Mouse (Mus musculus) Patski (cell line): ENCODE measurements around the gene Prdm16. TPM values are rescaled to one million over a fixed set of nuclear protein-coding genes. Genes with fewer than 3 reads are reported as not detected.

ENCODE experiments used
- ATAC-seq: fragments of 100-300 bp; one replicate; pipeline ENCODE4 v1.8.0; 2021
- CTCF ChIA-PET: fragments of 350-600 bp; sonication (Branson Sonifier 250); formaldehyde crosslinking; loops from one replicate; lab custom pipeline; 2022; ENCODE audit warnings: inconsistent platforms; lab: Charles Lee
- POLR2A ChIA-PET: fragments of 350-600 bp; sonication (Branson Sonifier 250); formaldehyde crosslinking; loops from one replicate; lab custom pipeline; 2022; ENCODE audit warnings: antibody characterized with exemption, inconsistent platforms; lab: Charles Lee
- DNase-seq: peaks from one replicate; pipeline ENCODE4 v3.0.0-alpha.2; 2011; ENCODE audit warnings: low read depth, low spot score
- H3K27me3 ChIP-seq: fragments of 371-371 bp; one replicate; pipeline ENCODE4 v1.5.1; 2021
- CTCF ChIP-seq: fragments of 100-300 bp; IDR thresholded peaks from one replicate; pipeline ENCODE4 v1.5.1; 2021
- in situ Hi-C: fragments of 300-500 bp; cut with MboI; formaldehyde crosslinking; loops from 3 replicates; pipeline ENCODE4 v1.11.1; 2018; ENCODE audit warnings: low pct_unique_long_range_greater_than_20kb, mixed read lengths
- polyA plus RNA-seq: library from polyadenylated mRNA; unstranded; gene quantifications from one replicate; pipeline ENCODE4 v1.2.3, GENCODE M21; 2021

The Prdm16 gene
- polyA plus RNA-seq, result not detected

DNA sequence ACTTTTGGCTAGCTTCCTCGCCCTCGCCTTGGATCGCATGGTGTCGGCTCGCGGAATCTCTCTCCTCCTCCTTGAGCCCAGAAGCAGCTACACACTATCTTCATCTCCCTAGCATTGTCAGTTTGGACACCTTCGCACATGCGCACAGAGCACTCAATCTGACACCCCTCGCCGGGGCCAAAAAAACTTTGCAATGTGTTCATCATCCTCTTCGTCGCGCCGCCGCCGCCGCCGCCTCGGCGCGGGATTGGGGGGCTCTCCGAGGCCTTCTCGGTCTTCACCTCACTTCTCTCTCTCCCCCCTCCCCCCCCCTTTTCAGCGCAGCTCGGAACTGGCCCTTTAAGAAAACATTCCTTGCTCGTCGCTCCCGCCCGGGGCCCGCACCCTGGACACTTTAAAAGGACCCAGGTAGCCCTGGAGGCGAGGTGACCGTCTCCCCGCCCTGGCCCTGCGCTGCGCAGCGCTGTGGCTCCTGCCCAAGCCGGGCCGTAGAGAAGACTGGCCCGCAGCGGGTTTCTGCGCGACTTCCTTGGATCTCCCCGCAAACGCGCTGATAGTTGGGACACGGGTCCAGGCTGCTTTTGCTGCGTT is at the start of gene Prdm16:
TSS of gene Prdm16 (minus strand) at position 153 of the 591 bp plus-strand sequence.
- in situ Hi-C loops, result no loop called here
- CTCF ChIA-PET, result no interaction called here
- no peak for DNase-seq

GRCm38 (mm10) chr4:154683068-154683752 is 46.5 kb upstream of the Prdm16 start:
- ChIA-PET CTCF (no interaction called here), POLR2A (no interaction called here)
- TF ChIP-seq CTCF, result no peak
- ATAC-seq (no peak), DNase-seq (no peak)
- in situ Hi-C loops, result no loop called here
- H3K27me3 ChIP-seq, result peaks cover 5% of the 10 kb centered on the region

More for the DNA sequence above, at the start of gene Prdm16:
- no peak for ATAC-seq
- POLR2A ChIA-PET, result no interaction called here
- H3K27me3 ChIP-seq, result peaks cover 44% of the 10 kb centered on the region
- no peak for TF ChIP-seq CTCF

DNA sequence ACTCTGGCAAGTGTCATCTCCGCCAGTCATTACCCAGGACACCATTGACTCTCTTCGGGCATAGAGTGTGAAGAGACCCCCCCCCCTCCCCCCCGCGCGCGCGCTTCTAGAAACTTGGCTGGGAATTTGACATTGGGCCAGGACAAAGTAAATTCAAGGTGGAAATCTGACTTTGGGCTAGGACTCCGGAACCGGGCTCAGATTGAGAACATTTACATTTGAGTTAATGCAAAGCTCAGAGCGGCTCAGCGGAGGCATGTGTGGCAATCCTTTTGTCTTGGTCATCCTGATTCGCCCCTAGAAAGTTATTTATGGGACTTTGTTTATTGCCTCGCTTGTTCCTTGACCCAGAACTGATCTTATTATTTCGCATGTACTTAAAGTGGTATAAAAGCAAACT is 45.6 kb upstream of the Prdm16 start:
- CTCF ChIA-PET, result no interaction called here
- in situ Hi-C loops, result no loop called here
- H3K27me3 ChIP-seq, result peaks cover 5% of the 10 kb centered on the region
- no peak for DNase-seq
- no peak for ATAC-seq
- TF ChIP-seq CTCF, result no peak
- POLR2A ChIA-PET, result no interaction called here

- in situ Hi-C loops, result loop anchor here (10.0 kb wide), 1 partner anchor 361 kb away; no protein-coding TSS in a partner anchor
Measured at GRCm38 (mm10) chr4:154675441-154676000, 38.8 kb upstream of the Prdm16 start.

DNA sequence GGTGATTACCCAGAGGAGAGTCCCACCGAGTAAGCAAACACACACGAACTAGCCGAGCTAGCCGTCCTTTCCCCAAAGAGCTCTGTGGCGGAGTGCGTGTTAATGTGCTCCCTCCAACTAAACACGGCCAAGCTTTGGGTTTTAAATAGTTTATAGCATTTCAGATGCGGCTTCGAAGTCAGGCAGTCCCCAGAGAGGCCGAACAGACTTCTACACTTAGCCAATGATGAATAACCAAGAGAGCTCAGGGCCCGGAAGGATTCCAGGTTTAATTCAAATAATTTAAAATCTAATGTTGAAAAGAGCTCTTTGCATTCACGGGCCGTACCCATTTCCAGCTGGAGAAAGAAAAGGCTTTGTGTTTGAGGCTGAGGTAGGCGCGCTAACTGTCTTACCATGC is 38.3 kb upstream of the Prdm16 start:
- ChIA-PET POLR2A (no interaction called here), CTCF (no interaction called here)
- in situ Hi-C loops, result loop anchor here (10.0 kb wide), 1 partner anchor 360 kb away; no protein-coding TSS in a partner anchor
- H3K27me3 ChIP-seq, result peaks cover 25% of the 10 kb centered on the region
- ATAC-seq (no peak), DNase-seq (no peak)
- TF ChIP-seq CTCF, result no peak

More at GRCm38 (mm10) chr4:154675441-154676000, 38.8 kb upstream of the Prdm16 start:
- peaks cover 25% of the 10 kb centered on the region for H3K27me3 ChIP-seq
- POLR2A ChIA-PET, result no interaction called here
- ATAC-seq (no peak), DNase-seq (no peak)
- no peak for TF ChIP-seq CTCF
- CTCF ChIA-PET, result interaction anchor here (0.8 kb wide), 1 partner anchor 93 kb away, joined by 3 read pairs; no protein-coding TSS in a partner anchor

DNA sequence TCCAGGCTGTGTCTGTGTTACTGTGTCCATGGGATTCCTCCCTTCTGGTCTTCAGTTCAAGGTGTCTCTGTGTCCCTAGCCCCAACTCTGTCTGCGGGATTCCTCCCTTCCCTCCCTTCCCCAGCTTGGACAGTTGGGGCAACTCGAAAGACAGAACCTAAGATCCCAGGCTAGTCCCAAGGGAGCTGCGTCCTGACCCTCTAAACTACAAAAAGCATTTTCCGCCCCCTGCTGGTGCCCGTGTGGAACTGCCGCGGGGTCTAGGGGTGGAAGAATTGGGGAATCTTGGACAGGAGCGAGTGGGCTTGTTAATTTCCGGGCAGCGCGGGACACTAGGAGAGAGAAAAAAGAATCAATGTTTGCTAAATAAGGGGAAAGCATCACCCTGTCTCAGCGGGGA is 37.9 kb upstream of the Prdm16 start:
- DNase-seq, result no peak
- ChIA-PET CTCF (no interaction called here), POLR2A (no interaction called here)
- peaks cover 25% of the 10 kb centered on the region for H3K27me3 ChIP-seq
- peak; percentile 80 for TF ChIP-seq CTCF
- in situ Hi-C loops, result loop anchor here (10.0 kb wide), 1 partner anchor 360 kb away; no protein-coding TSS in a partner anchor
- no peak for ATAC-seq

GRCm38 (mm10) chr4:154673986-154674385 is 37.3 kb upstream of the Prdm16 start:
- ChIA-PET CTCF (no interaction called here), POLR2A (no interaction called here)
- in situ Hi-C loops, result loop anchor here (10.0 kb wide), 1 partner anchor 359 kb away; no protein-coding TSS in a partner anchor
- peaks cover 25% of the 10 kb centered on the region for H3K27me3 ChIP-seq
- DNase-seq, result no peak
- ATAC-seq, result no peak
- TF ChIP-seq CTCF, result no peak

- DNase-seq, result no peak
- H3K27me3 ChIP-seq, result peaks cover 25% of the 10 kb centered on the region
- in situ Hi-C loops, result loop anchor here (10.0 kb wide), 1 partner anchor 357 kb away; no protein-coding TSS in a partner anchor
- no peak for TF ChIP-seq CTCF
- no peak for ATAC-seq
- CTCF ChIA-PET, result no interaction called here
- POLR2A ChIA-PET, result no interaction called here
Measured at GRCm38 (mm10) chr4:154672027-154672426, 35.4 kb upstream of the Prdm16 start.

DNA sequence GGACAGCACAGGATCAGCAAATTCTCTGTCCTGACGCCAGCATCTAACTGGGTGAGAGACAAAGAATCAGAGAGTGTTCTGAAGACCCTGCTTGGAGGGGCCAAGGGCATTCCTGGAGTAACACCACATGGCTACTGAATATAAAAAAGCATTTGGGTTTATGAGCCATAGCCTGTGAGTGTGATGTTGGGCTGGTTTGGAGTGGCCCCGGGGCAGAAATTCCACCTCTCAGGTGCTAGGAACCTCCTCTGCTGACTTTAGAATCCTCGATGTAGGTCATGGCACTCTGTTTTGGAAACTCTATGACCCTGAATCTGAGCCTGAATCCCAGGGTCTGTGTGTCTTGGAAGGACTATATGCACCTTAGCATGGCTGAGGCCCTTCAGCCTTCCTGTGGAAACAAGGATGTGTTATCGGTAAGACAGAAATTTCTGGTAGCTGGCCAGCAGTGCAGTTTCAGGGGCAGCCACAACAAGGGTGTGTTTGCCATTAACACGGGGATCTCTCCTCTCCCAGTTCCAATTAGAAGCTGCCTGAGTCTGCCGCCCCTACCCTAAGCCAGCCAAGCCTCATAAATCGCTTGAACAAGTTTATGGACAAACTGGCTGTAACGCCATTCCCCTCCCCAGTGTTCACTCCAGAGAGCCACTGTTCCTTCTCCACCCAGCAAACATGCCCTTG is 34.7 kb upstream of the Prdm16 start:
- in situ Hi-C loops, result loop anchor here (10.0 kb wide), 1 partner anchor 357 kb away; no protein-coding TSS in a partner anchor
- ChIA-PET CTCF (no interaction called here), POLR2A (no interaction called here)
- ATAC-seq (no peak), DNase-seq (no peak)
- H3K27me3 ChIP-seq, result peaks cover 22% of the 10 kb centered on the region
- no peak for TF ChIP-seq CTCF

DNA sequence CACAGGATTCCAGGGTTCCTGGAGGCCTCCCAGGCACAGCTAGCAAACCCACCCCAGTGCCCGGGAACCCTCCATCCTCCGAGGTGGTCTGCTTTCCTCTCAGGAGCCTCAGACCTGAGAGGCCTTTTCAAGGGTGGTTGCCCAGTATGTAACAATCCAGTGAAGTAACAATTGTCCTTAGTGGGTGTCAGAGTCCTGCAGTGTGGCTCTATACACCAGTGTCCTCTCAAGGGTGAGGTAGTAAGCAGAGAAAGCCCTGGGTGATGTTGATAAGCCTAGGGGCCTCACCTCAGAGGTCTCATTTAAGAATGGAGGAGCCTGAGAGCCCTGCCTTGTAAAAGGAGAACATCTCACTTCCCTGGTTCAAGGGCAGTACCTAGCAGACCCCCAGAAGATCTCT is 31.1 kb upstream of the Prdm16 start, which contains the start of gene Actrt2:
TSS of gene Actrt2 (minus strand) at position 101 of the 400 bp plus-strand sequence.
- POLR2A ChIA-PET, result no interaction called here
- in situ Hi-C loops, result no loop called here
- CTCF ChIA-PET, result interaction anchor here (0.6 kb wide), 1 partner anchor 339 kb away, joined by 3 read pairs; no protein-coding TSS in a partner anchor
- TF ChIP-seq CTCF, result no peak
- H3K27me3 ChIP-seq, result peaks cover 23% of the 10 kb centered on the region
- no peak for ATAC-seq
- no peak for DNase-seq
